Mouse (Mus musculus) Patski (cell line): Measurements from ENCODE around the gene Slc6a20a. TPM values are rescaled to one million over a fixed set of nuclear protein-coding genes. Genes with fewer than 3 reads are reported as not detected.

Source experiments
- ATAC-seq: fragments of 100-300 bp; one replicate; pipeline ENCODE4 v1.8.0; 2021
- CTCF ChIA-PET: fragments of 350-600 bp; sonication (Branson Sonifier 250); formaldehyde crosslinking; loops from one replicate; lab custom pipeline; 2022; ENCODE audit warnings: inconsistent platforms; lab: Charles Lee
- POLR2A ChIA-PET: fragments of 350-600 bp; sonication (Branson Sonifier 250); formaldehyde crosslinking; loops from one replicate; lab custom pipeline; 2022; ENCODE audit warnings: antibody characterized with exemption, inconsistent platforms; lab: Charles Lee
- DNase-seq: peaks from one replicate; pipeline ENCODE4 v3.0.0-alpha.2; 2011; ENCODE audit warnings: low read depth, low spot score
- H3K27me3 ChIP-seq: fragments of 371-371 bp; one replicate; pipeline ENCODE4 v1.5.1; 2021
- CTCF ChIP-seq: fragments of 100-300 bp; IDR thresholded peaks from one replicate; pipeline ENCODE4 v1.5.1; 2021
- in situ Hi-C: fragments of 300-500 bp; cut with MboI; formaldehyde crosslinking; loops from 3 replicates; pipeline ENCODE4 v1.11.1; 2018; ENCODE audit warnings: low pct_unique_long_range_greater_than_20kb, mixed read lengths
- polyA plus RNA-seq: library from polyadenylated mRNA; unstranded; gene quantifications from one replicate; pipeline ENCODE4 v1.2.3, GENCODE M21; 2021

Slc6a20a gene
- polyA plus RNA-seq, 1 experiment from 2014 or later = not detected

DNA sequence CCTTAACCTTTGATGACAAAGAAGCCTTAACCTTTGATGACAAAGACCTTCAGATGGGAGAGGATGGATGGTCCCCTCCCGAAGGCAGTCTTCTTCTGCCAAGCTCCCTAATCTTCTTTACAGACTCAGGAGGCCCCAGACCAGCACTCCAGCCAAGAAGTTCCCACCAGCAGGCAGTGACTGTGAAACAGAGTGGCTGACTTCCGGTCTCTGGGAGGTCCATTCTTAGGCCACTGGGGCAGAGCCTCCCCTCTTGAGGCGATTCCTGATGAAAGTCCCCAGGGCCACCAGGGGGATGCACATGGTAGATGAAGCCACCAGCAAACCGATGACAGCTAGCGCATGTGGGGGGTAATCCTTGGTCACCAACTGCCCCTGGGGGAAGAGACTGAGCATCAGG lies 41.9 kb downstream of the Slc6a20a start:
- ATAC-seq (peak; percentile 28), DNase-seq (no peak)
- peaks cover 10% of the 10 kb centered on the region for H3K27me3 ChIP-seq
- POLR2A ChIA-PET = no interaction called here
- in situ Hi-C loops = no loop called here
- no peak for TF ChIP-seq CTCF
- CTCF ChIA-PET = no interaction called here

DNA sequence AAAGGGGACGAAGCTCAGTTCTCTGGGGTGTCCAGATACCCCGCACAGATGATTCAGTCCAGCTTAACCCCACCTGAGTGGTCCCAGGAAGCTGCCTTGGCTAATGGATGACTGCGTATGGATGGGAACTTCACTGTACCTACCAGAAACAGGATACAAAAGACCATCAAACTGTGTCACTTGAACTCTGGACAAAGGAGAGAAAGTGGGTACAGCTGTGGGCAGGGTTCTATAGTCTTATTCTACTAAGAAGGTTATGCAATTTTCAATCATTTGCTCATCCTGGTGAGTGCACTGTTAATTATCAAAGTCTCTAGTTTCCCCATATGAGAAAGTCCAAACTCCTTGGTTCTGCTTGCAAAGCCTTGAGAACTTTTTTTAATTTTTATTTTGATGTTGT lies 45.7 kb downstream of the Slc6a20a start:
- ChIA-PET POLR2A (no interaction called here), CTCF (interaction anchor here (1.2 kb wide), 1 partner anchor 11 kb away, joined by 3 read pairs; no protein-coding TSS in a partner anchor)
- TF ChIP-seq CTCF = no peak
- H3K27me3 ChIP-seq = peaks cover 14% of the 10 kb centered on the region
- ATAC-seq = no peak
- in situ Hi-C loops = no loop called here
- no peak for DNase-seq

GRCm38 (mm10) chr9:123632281-123632680 lies 46.4 kb downstream of the Slc6a20a start, which contains the start of gene Slc6a20b:
Gene Slc6a20b (minus strand): TSS chr9:123632565.
- POLR2A ChIA-PET = no interaction called here
- DNase-seq (no peak), ATAC-seq (no peak)
- CTCF ChIA-PET = interaction anchor here (1.2 kb wide), 1 partner anchor 11 kb away, joined by 3 read pairs; no protein-coding TSS in a partner anchor
- no peak for TF ChIP-seq CTCF
- in situ Hi-C loops = no loop called here
- peaks cover 13% of the 10 kb centered on the region for H3K27me3 ChIP-seq

DNA sequence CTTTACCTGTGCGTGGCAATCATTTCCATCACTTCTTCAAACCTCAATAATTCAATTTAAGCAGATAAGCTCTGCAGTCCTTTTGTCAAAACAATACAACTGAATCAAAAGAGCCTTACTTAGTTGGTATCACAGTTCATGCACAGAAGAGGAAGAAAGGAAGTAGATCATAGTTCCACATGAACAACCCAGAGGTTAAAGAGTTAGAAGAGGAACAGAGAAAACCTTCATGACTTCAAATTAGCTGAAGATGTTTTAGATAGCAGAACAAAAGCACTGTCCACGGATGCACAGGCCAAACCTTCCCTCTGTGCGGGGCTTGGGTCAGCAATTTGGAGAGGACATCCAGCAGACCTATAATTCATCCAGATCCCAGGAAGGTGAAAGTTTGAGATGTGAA lies 47.0 kb downstream of the Slc6a20a start:
- ATAC-seq (no peak), DNase-seq (no peak)
- no peak for TF ChIP-seq CTCF
- CTCF ChIA-PET = interaction anchor here (1.6 kb wide), 1 partner anchor 7 kb away, joined by 5 read pairs; no protein-coding TSS in a partner anchor
- peaks cover 12% of the 10 kb centered on the region for H3K27me3 ChIP-seq
- in situ Hi-C loops = no loop called here
- POLR2A ChIA-PET = no interaction called here

DNA sequence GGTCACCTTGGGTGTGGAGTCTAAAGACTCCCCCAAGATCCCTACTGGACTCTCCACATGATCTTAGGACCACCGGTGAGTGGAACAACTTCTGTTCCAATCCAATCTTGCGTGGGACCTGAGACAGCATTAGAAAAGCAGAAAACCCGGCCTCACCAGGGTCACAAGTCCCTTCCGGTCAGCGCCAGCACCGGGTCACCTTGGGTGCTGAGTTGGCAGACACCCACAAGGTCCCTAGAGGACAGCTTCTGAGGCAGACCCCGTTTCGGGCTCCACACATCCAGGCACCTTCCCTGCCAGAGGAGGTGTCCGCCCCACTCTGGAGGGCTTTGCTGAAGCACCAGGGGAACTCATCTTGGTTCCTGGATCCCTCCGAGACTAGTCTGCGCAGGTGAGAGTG lies 52.9 kb downstream of the Slc6a20a start:
- no peak for TF ChIP-seq CTCF
- CTCF ChIA-PET = no interaction called here
- no peak for DNase-seq

DNA sequence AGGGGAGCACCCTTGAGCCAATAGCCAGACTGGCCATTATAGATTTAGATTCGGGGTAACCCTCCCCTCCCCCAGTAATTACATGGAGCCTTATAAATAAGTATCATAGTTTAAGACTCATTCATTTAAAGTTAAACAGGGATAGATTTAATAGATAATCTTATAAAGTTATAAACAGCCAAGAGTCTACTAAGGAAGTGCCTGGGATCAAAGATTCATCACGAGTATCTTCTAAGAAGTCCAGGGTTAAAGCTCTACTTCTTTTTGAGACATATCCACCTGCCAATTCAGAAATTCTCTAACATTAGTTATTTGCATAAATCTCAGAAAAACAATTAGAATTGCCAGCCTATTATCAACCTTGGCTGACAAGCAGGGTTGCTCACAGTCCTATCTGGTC lies 53.9 kb downstream of the Slc6a20a start:
- DNase-seq = no peak
- ATAC-seq = no peak
- no peak for TF ChIP-seq CTCF
- CTCF ChIA-PET = interaction anchor here (0.6 kb wide), 1 partner anchor 171 kb away, joined by 3 read pairs; no protein-coding TSS in a partner anchor
- in situ Hi-C loops = no loop called here
- POLR2A ChIA-PET = no interaction called here
- H3K27me3 ChIP-seq = peaks cover 20% of the 10 kb centered on the region

More for the DNA sequence above, 52.9 kb downstream of the Slc6a20a start:
- H3K27me3 ChIP-seq = peaks cover 17% of the 10 kb centered on the region
- POLR2A ChIA-PET = no interaction called here
- no peak for ATAC-seq
- in situ Hi-C loops = no loop called here

DNA sequence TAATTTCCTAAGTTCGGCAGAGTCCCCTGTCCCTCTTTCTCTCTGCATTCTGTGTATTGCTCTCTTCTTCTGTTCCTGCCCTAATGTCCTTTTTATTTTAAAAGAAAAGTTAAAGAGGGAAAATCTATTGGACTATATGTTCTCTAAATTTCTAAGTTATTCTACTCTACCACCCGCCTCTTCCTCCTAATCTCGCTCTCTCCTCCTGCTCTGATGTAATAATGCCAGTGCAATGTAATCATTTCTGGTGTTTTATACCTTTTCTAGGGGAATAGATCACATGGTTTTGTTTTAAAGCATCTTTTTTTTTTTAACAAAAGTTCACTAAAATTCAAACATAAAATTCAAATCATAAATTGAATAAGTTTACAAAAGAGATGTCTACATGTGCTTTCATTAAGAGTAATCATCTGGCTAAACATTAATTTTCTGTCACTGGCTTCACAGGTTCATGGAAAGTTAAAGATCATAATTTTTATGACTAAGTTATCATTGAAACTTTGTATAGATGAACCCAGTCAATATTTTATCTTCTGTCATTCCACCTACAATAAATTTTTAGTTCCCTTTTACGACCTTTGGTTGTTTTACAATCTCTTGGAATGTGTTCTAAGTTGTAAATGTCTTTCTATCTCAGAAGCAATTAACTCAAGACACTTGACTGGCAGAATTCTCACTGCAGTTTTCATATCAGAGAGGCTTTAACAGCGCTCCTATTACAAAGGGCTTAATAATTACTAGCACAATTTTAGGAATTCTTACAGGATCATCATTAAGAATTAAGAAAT lies 58.2 kb downstream of the Slc6a20a start:
- no peak for DNase-seq
- in situ Hi-C loops = no loop called here
- no peak for TF ChIP-seq CTCF
- POLR2A ChIA-PET = no interaction called here
- CTCF ChIA-PET = interaction anchor here (1.2 kb wide), 1 partner anchor 14 kb away, joined by 3 read pairs; no protein-coding TSS in a partner anchor
- no peak for ATAC-seq
- H3K27me3 ChIP-seq = peaks cover 11% of the 10 kb centered on the region

DNA sequence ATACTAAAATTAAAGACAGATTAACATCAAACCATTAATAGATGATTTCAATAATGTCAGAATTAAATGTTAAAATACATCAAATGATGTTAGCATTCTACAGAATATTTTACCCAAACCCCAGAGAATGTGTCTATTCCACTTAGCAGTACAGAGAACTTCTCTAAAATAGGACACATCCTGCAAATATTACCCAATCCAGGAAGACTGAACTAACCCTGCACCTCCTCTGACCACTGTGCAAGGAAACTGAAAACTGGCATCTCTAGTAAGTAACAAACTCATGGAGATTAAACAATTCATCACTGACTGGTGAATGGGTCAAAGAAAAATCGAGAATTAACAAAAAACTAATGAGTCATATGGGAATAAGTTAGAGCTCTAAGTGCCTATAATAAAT lies 77.2 kb downstream of the Slc6a20a start:
- ChIA-PET CTCF (no interaction called here), POLR2A (no interaction called here)
- H3K27me3 ChIP-seq = no peaks in the 10 kb centered on the region
- in situ Hi-C loops = no loop called here
- ATAC-seq (no peak), DNase-seq (no peak)
- no peak for TF ChIP-seq CTCF

GRCm38 (mm10) chr9:123597376-123597775 lies 81.3 kb downstream of the Slc6a20a start:
- no peak for TF ChIP-seq CTCF
- in situ Hi-C loops = no loop called here
- no peak for DNase-seq
- no peak for ATAC-seq
- ChIA-PET POLR2A (no interaction called here), CTCF (interaction anchor here (1.2 kb wide), 1 partner anchor 14 kb away, joined by 3 read pairs; no protein-coding TSS in a partner anchor)
- no peaks in the 10 kb centered on the region for H3K27me3 ChIP-seq

- ATAC-seq (no peak), DNase-seq (no peak)
- no peaks in the 10 kb centered on the region for H3K27me3 ChIP-seq
- POLR2A ChIA-PET = no interaction called here
- in situ Hi-C loops = no loop called here
- TF ChIP-seq CTCF = no peak
- CTCF ChIA-PET = interaction anchor here (1.2 kb wide), 1 partner anchor 14 kb away, joined by 3 read pairs; no protein-coding TSS in a partner anchor
Measured at GRCm38 (mm10) chr9:123596910-123597309, 81.8 kb downstream of the Slc6a20a start.

GRCm38 (mm10) chr9:123595194-123595593 lies 83.5 kb downstream of the Slc6a20a start:
- ChIA-PET POLR2A (no interaction called here), CTCF (no interaction called here)
- ATAC-seq (no peak), DNase-seq (no peak)
- no peaks in the 10 kb centered on the region for H3K27me3 ChIP-seq
- in situ Hi-C loops = no loop called here
- no peak for TF ChIP-seq CTCF
